ENCODE assay signal across 19 mouse cellular contexts in genomic region chr9:47757798-47758197, GRCm38 (mm10).
DNase-seq lines count a peak whose midpoint lies in the region; ATAC-seq lines count a peak whose summit lies in the region.
"Had no signal": no experiment of that assay in that cellular context is flagged by ENCODE, and none has a peak within 500 bp of the region (broad histone marks: within the 10 kb centered on the region; RNA-seq: fewer than 3 reads in every experiment).

No protein-coding gene starts in this region.

- H3K4me3 ChIP-seq in forebrain, embryonic 14.5 days (ENCODE audit: low read depth, low read length) = no peak overlapping the region
- no peak overlapping the region for H3K4me3 ChIP-seq in forebrain, embryonic 10.5 days
- H3K4me3 ChIP-seq in embryonic facial prominence, embryonic 13.5 days = no peak overlapping the region
- no peak overlapping the region for H3K4me3 ChIP-seq in embryonic facial prominence, embryonic 14.5 days (ENCODE audit: low read depth, low read length)
- H3K4me3 ChIP-seq: forebrain, embryonic 12.5 days; forebrain, embryonic 15.5 days had no signal

- no peaks in the 10 kb centered on the region for H3K9me3 ChIP-seq in forebrain, embryonic 14.5 days (replicated peaks; ENCODE audit: control insufficient read depth, low read length)
- no peaks in the 10 kb centered on the region for H3K9me3 ChIP-seq in forebrain, embryonic 10.5 days
- H3K9me3 ChIP-seq in embryonic facial prominence, embryonic 13.5 days = no peaks in the 10 kb centered on the region
- no peaks in the 10 kb centered on the region for H3K9me3 ChIP-seq in embryonic facial prominence, embryonic 14.5 days (ENCODE audit: control insufficient read depth, low read length)
- H3K9me3 ChIP-seq: forebrain, embryonic 12.5 days; forebrain, embryonic 15.5 days had no signal

- peaks cover 30% of the 10 kb centered on the region for H3K4me1 ChIP-seq in forebrain, embryonic 14.5 days (ENCODE audit: control insufficient read depth, insufficient read depth, low read length)
- peaks cover 62% of the 10 kb centered on the region for H3K4me1 ChIP-seq in forebrain, embryonic 10.5 days
- H3K4me1 ChIP-seq in embryonic facial prominence, embryonic 13.5 days = peaks cover 65% of the 10 kb centered on the region
- peaks cover 40% of the 10 kb centered on the region for H3K4me1 ChIP-seq in embryonic facial prominence, embryonic 14.5 days (ENCODE audit: control insufficient read depth, insufficient read depth, low read length)

- 88% methylated on average over 2 of the region's 2 CpGs for WGBS in forebrain, embryonic 14.5 days
- WGBS in forebrain, embryonic 10.5 days = 94% methylated on average over 2 of the region's 2 CpGs
- 42% methylated on average over 2 of the region's 2 CpGs for WGBS in embryonic facial prominence, embryonic 13.5 days
- 47% methylated on average over 2 of the region's 2 CpGs for WGBS in embryonic facial prominence, embryonic 14.5 days

- intact Hi-C loops in heart, postnatal 10 days (cut with DNase I) = no loop called here

- H3K27me3 ChIP-seq in forebrain, embryonic 14.5 days (replicated peaks; ENCODE audit: control insufficient read depth, insufficient read depth, low read length) = no peaks in the 10 kb centered on the region
- no peaks in the 10 kb centered on the region for H3K27me3 ChIP-seq in forebrain, embryonic 10.5 days (ENCODE audit: poor library complexity, severe bottlenecking)
- H3K27me3 ChIP-seq in embryonic facial prominence, embryonic 13.5 days = no peaks in the 10 kb centered on the region
- no peaks in the 10 kb centered on the region for H3K27me3 ChIP-seq in embryonic facial prominence, embryonic 14.5 days (replicated peaks; ENCODE audit: control insufficient read depth, insufficient read depth, low read length)
- H3K27me3 ChIP-seq: forebrain, embryonic 12.5 days; forebrain, embryonic 15.5 days had no signal

- no peak overlapping the region for H3K4me2 ChIP-seq in forebrain, embryonic 14.5 days (ENCODE audit: low read length)
- no peak overlapping the region for H3K4me2 ChIP-seq in embryonic facial prominence, embryonic 13.5 days
- no peak overlapping the region for H3K4me2 ChIP-seq in embryonic facial prominence, embryonic 14.5 days (ENCODE audit: low read depth, low read length)
- H3K4me2 ChIP-seq: forebrain, embryonic 12.5 days; forebrain, embryonic 15.5 days had no signal

- H3K9ac ChIP-seq in forebrain, embryonic 14.5 days (ENCODE audit: low read length) = no peak overlapping the region
- H3K9ac ChIP-seq in embryonic facial prominence, embryonic 13.5 days = no peak overlapping the region
- no peak overlapping the region for H3K9ac ChIP-seq in embryonic facial prominence, embryonic 14.5 days (ENCODE audit: low read depth, low read length)
- H3K9ac ChIP-seq: forebrain, embryonic 12.5 days; forebrain, embryonic 15.5 days; forebrain, postnatal 0 days had no signal

- peak; percentile 34; the same call in 1 of the 2 replicates for ATAC-seq in forebrain, embryonic 14.5 days
- ATAC-seq in embryonic facial prominence, embryonic 13.5 days (ENCODE audit: insufficient number of reproducible peaks, insufficient read depth, low FRiP score, low TSS enrichment, low read depth) = no peak
- no peak for ATAC-seq in embryonic facial prominence, embryonic 14.5 days (ENCODE audit: low read depth)
- ATAC-seq: forebrain, postnatal 0 days had no signal

- DNase-seq in forebrain, embryonic 14.5 days (ENCODE audit: low spot score) = peak; percentile 63
- DNase-seq in forebrain, embryonic 10.5 days (ENCODE audit: extremely low spot score, low spot score) = no peak
- DNase-seq in embryonic facial prominence, embryonic 14.5 days (ENCODE audit: low spot score) = peak; percentile 68
- DNase-seq in frontal cortex, postnatal 25 days (ENCODE audit: low spot score in 2 of 2) = no peak
- DNase-seq in heart, postnatal 10 days = no peak
- DNase-seq: adrenal gland, adult 2 months; adrenal gland, postnatal 10 days; adrenal gland, postnatal 25 days; cerebellum, adult 11 months; cerebellum, adult 18-20 months; cerebellum, adult 8-10 months; cerebellum, adult 9-11 months; cerebellum, postnatal 14 days; cerebellum, postnatal 36 days; embryo, embryonic 11 days; forebrain, postnatal 0 days had no signal

- no peak overlapping the region for H3K27ac ChIP-seq in forebrain, embryonic 14.5 days (ENCODE audit: low read depth, low read length)
- no peak overlapping the region for H3K27ac ChIP-seq in forebrain, embryonic 10.5 days
- peak overlapping the region; percentile 44; the same call in 1 of the 2 replicates for H3K27ac ChIP-seq in embryonic facial prominence, embryonic 13.5 days
- H3K27ac ChIP-seq in embryonic facial prominence, embryonic 14.5 days (replicated peaks; ENCODE audit: low read depth, low read length) = no peak overlapping the region
- H3K27ac ChIP-seq: forebrain, embryonic 12.5 days; forebrain, embryonic 15.5 days had no signal

- no peaks in the 10 kb centered on the region for H3K36me3 ChIP-seq in forebrain, embryonic 14.5 days (ENCODE audit: control insufficient read depth, insufficient read depth, low read length)
- no peaks in the 10 kb centered on the region for H3K36me3 ChIP-seq in forebrain, embryonic 10.5 days (replicated peaks)
- no peaks in the 10 kb centered on the region for H3K36me3 ChIP-seq in embryonic facial prominence, embryonic 13.5 days
- H3K36me3 ChIP-seq in embryonic facial prominence, embryonic 14.5 days (ENCODE audit: control insufficient read depth, insufficient read depth, low read length) = no peaks in the 10 kb centered on the region
- H3K36me3 ChIP-seq: forebrain, embryonic 12.5 days; forebrain, embryonic 15.5 days had no signal

Comparison
In these comparisons a context has a peak if more than half of its experiments do, and no peak if none do; other contexts are left out.
1. DNase-seq: peak in forebrain, embryonic 14.5 days (single experiment) and embryonic facial prominence, embryonic 14.5 days (single experiment); none in forebrain, embryonic 10.5 days (single experiment), frontal cortex, postnatal 25 days (0 of 2) and heart, postnatal 10 days (0 of 2).